Mouse (Mus musculus): ENCODE measurements around the gene Aff1. TPM values are rescaled to one million over a fixed set of nuclear protein-coding genes. Genes with fewer than 3 reads are reported as not detected.

Aff1 gene
- polyA plus RNA-seq, 1 experiment from 2014 or later = 4.7 TPM

DNA sequence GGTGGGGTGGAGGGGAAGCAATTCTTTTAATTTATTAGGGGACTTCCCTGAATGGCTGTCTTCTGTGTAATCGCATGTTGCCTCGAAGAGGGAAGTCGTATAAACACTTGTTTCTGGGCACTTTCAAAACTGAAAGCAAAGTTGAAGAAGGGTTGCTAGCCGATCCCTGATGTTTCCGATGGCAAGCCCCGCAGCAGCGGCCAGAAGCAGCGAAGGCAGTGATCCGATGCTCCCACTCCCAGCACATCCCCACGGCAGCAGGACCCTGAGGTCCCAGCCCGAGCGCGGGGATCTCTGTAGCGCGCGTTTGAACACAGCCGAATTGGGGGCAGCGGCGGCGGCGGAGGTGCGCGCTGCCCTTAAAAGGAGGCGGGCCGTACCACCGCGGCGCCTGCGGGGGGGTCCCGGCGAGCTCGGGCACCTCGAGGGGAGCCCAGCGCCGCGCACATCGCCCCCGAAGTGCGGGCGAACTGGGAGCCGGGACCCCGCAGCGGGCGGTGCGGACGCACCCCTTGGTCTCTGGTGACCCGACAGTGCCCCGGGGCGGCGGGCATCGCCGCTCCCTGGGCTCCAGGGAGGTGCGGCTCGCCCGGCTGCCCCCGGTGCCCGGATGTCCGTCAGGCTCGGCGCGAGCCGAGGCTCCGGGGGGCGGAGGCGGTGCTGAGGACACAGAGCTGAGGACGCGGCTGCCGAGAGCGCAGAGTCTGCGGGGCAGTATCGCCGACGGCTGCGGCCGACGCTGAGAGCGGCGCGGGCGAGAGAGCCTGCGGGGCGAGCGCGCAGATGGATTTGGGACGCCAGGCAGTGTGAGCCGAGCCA, 61.5 kb downstream of the Aff1 start:
- TF ChIP-seq CTCF (IDR thresholded peaks at IDR 0.05; ENCODE audit: low read depth) (no peak), EP300 (IDR thresholded peaks at IDR 0.05; ENCODE audit: low read depth) (no peak)
- Histone ChIP-seq H3K27me3 (ENCODE audit: insufficient read depth, low read length) (no peaks in the 10 kb centered on the region), H3K9ac (replicated peaks) (peak overlapping the region; percentile 92), H3K4me2 (ENCODE audit: low read depth, low read length) (peak overlapping the region; percentile 74), H3K4me1 (ENCODE audit: insufficient read depth) (peaks cover 41% of the 10 kb centered on the region), H3K9me3 (ENCODE audit: low read length) (no peaks in the 10 kb centered on the region), H3K27ac (ENCODE audit: low read depth) (peak overlapping the region; percentile 100), H3K36me3 (replicated peaks; ENCODE audit: insufficient read depth, low read length) (no peaks in the 10 kb centered on the region; the same call in 1 of the 2 replicates), H3K4me3 (ENCODE audit: low read depth, low read length) (peak overlapping the region; percentile 87)
- ATAC-seq (peak; percentile 94), DNase-seq (peak; percentile 92)
- under 1% methylated on average over 73 of the region's 86 CpGs for WGBS (ENCODE audit: insufficient replicate concordance)

GRCm38 (mm10) chr5:103754330-103755134, 62.4 kb downstream of the Aff1 start:
- H3K4me1 ChIP-seq (ENCODE audit: insufficient read depth) = peaks cover 42% of the 10 kb centered on the region

GRCm38 (mm10) chr5:103755135-103755487, 62.9 kb downstream of the Aff1 start:
- peak overlapping the region; percentile 100 for H3K27ac ChIP-seq (ENCODE audit: low read depth)
- H3K9ac ChIP-seq (replicated peaks) = peak overlapping the region; percentile 92
- ATAC-seq (no peak), DNase-seq (no peak)
- H3K4me1 ChIP-seq (ENCODE audit: insufficient read depth) = peaks cover 43% of the 10 kb centered on the region
- peak overlapping the region; percentile 87 for H3K4me3 ChIP-seq (ENCODE audit: low read depth, low read length)
- no peaks in the 10 kb centered on the region; the same call in 1 of the 2 replicates for H3K36me3 ChIP-seq (replicated peaks; ENCODE audit: insufficient read depth, low read length)
- H3K4me2 ChIP-seq (ENCODE audit: low read depth, low read length) = peak overlapping the region; percentile 74
- 10% methylated on average over 3 of the region's 3 CpGs for WGBS (ENCODE audit: insufficient replicate concordance)
- TF ChIP-seq EP300 (IDR thresholded peaks at IDR 0.05; ENCODE audit: low read depth) (no peak), CTCF (IDR thresholded peaks at IDR 0.05; ENCODE audit: low read depth) (no peak)
- no peaks in the 10 kb centered on the region for H3K27me3 ChIP-seq (ENCODE audit: insufficient read depth, low read length)
- no peaks in the 10 kb centered on the region for H3K9me3 ChIP-seq (ENCODE audit: low read length)

More at GRCm38 (mm10) chr5:103754330-103755134, 62.4 kb downstream of the Aff1 start:
- Histone ChIP-seq H3K27me3 (ENCODE audit: insufficient read depth, low read length) (no peaks in the 10 kb centered on the region), H3K4me3 (ENCODE audit: low read depth, low read length) (peak overlapping the region; percentile 87), H3K9ac (replicated peaks) (peak overlapping the region; percentile 92), H3K4me2 (ENCODE audit: low read depth, low read length) (peak overlapping the region; percentile 74), H3K36me3 (replicated peaks; ENCODE audit: insufficient read depth, low read length) (no peaks in the 10 kb centered on the region; the same call in 1 of the 2 replicates), H3K27ac (ENCODE audit: low read depth) (peak overlapping the region; percentile 100), H3K9me3 (ENCODE audit: low read length) (no peaks in the 10 kb centered on the region)
- WGBS (ENCODE audit: insufficient replicate concordance) = under 1% methylated on average over 41 of the region's 42 CpGs
- peak; percentile 78 for DNase-seq
- TF ChIP-seq EP300 (IDR thresholded peaks at IDR 0.05; ENCODE audit: low read depth) (no peak), CTCF (IDR thresholded peaks at IDR 0.05; ENCODE audit: low read depth) (no peak)
- ATAC-seq = peak; percentile 76

- TF ChIP-seq EP300 (IDR thresholded peaks at IDR 0.05; ENCODE audit: low read depth) (no peak), CTCF (IDR thresholded peaks at IDR 0.05; ENCODE audit: low read depth) (no peak)
- DNase-seq (no peak), ATAC-seq (no peak)
- WGBS (ENCODE audit: insufficient replicate concordance) = 24% methylated on average over 6 of the region's 6 CpGs
- peaks cover 48% of the 10 kb centered on the region for H3K4me1 ChIP-seq (ENCODE audit: insufficient read depth)
- peak overlapping the region; percentile 7 for H3K27ac ChIP-seq (ENCODE audit: low read depth)
- peak overlapping the region; percentile 74 for H3K4me2 ChIP-seq (ENCODE audit: low read depth, low read length)
- peak overlapping the region; percentile 87 for H3K4me3 ChIP-seq (ENCODE audit: low read depth, low read length)
- no peaks in the 10 kb centered on the region for H3K9me3 ChIP-seq (ENCODE audit: low read length)
- peak overlapping the region; percentile 92 for H3K9ac ChIP-seq (replicated peaks)
- H3K27me3 ChIP-seq (ENCODE audit: insufficient read depth, low read length) = no peaks in the 10 kb centered on the region
- no peaks in the 10 kb centered on the region; the same call in 1 of the 2 replicates for H3K36me3 ChIP-seq (replicated peaks; ENCODE audit: insufficient read depth, low read length)
These were observed 64.1 kb downstream of the Aff1 start for GRCm38 (mm10) chr5:103756231-103756714.

DNA sequence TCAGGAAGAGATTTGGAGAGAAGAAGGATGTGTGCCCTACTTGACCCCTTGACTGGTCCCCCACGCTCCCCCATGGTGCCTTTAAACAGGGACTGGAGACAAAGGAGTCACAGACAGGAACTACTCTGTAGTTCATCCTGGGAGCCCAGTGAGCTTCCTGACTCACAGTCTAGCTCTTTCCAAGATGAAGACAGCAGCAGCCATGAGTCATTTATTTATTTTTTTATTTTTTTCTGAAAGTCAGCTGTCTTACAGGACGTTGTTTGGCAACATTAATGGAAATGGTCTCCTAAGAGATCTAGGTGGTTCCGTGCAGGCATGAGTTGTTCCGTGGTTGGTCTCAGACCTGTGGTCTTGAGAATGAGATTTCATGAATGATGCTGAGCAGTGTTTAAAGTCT, 66.3 kb downstream of the Aff1 start:
- Histone ChIP-seq H3K4me1 (ENCODE audit: insufficient read depth) (peaks cover 62% of the 10 kb centered on the region), H3K4me2 (ENCODE audit: low read depth, low read length) (peak overlapping the region; percentile 74), H3K27ac (ENCODE audit: low read depth) (peak overlapping the region; percentile 30), H3K36me3 (replicated peaks; ENCODE audit: insufficient read depth, low read length) (no peaks in the 10 kb centered on the region; the same call in 1 of the 2 replicates), H3K9ac (replicated peaks) (no peak overlapping the region), H3K4me3 (ENCODE audit: low read depth, low read length) (peak overlapping the region; percentile 6; the same call in 1 of the 2 replicates), H3K27me3 (ENCODE audit: insufficient read depth, low read length) (no peaks in the 10 kb centered on the region), H3K9me3 (ENCODE audit: low read length) (no peaks in the 10 kb centered on the region)
- no peak for ATAC-seq
- WGBS (ENCODE audit: insufficient replicate concordance) = 49% methylated on average over 4 of the region's 4 CpGs
- TF ChIP-seq EP300 (IDR thresholded peaks at IDR 0.05; ENCODE audit: low read depth) (no peak), CTCF (IDR thresholded peaks at IDR 0.05; ENCODE audit: low read depth) (no peak)
- DNase-seq = no peak
